Mouse (Mus musculus) thymus, adult 2 months (tissue): ENCODE measurements around the gene Pnpla2. TPM values are rescaled to one million over a fixed set of nuclear protein-coding genes. Genes with fewer than 3 reads are reported as not detected.

ENCODE experiments used
- DNase-seq: peaks from one replicate; pipeline ENCODE4 v3.0.0; 2021
- H3K27ac ChIP-seq: fragments of 200-500 bp; 2 replicates; pipeline ENCODE4 v1.5.1; 2012; ENCODE audit warnings: low read length, control low read depth; ENCODE audit not compliant: control insufficient read depth, insufficient read depth
- H3K27me3 ChIP-seq: fragments of 200-500 bp; 2 replicates; pipeline ENCODE4 v1.6.1; 2012; ENCODE audit warnings: mild to moderate bottlenecking, low read length, moderate library complexity, mixed read lengths; ENCODE audit not compliant: control insufficient read depth, insufficient read depth
- H3K36me3 ChIP-seq: fragments of 200-500 bp; 2 replicates; pipeline ENCODE4 v1.6.1; 2012; ENCODE audit warnings: mild to moderate bottlenecking, low read length, moderate library complexity; ENCODE audit not compliant: control insufficient read depth, insufficient read depth
- H3K4me1 ChIP-seq: fragments of 200-500 bp; replicated peaks from 2 replicates; pipeline ENCODE4 v1.6.1; 2012; ENCODE audit warnings: low read length; ENCODE audit not compliant: control insufficient read depth, insufficient read depth
- H3K4me3 ChIP-seq: fragments of 200-500 bp; 2 replicates; pipeline ENCODE4 v1.5.1; 2012; ENCODE audit warnings: mild to moderate bottlenecking, low read length, control low read depth, moderate library complexity; ENCODE audit not compliant: control insufficient read depth, insufficient read depth
- CTCF ChIP-seq: fragments of 200-500 bp; IDR thresholded peaks from 2 replicates; pipeline ENCODE4 v1.5.1; 2012; ENCODE audit warnings: mild to moderate bottlenecking, control low read depth, low read length, moderate library complexity, borderline replicate concordance; ENCODE audit not compliant: control insufficient read depth, poor library complexity, insufficient read depth; ENCODE audit errors: extremely low read depth
- POLR2A ChIP-seq: fragments of 200-500 bp; IDR thresholded peaks from 2 replicates; pipeline ENCODE4 v1.6.1; 2012; ENCODE audit warnings: mild to moderate bottlenecking, low read length, control low read depth, moderate library complexity; ENCODE audit not compliant: control insufficient read depth, poor library complexity, insufficient read depth; ENCODE audit errors: extremely low read depth
- WGBS: fragments of 180-500 bp; shearing (Covaris S2); methylation state at CpG from one replicate; pipeline ENCODE4 v1.1.7; 2018; 5-methylcytosine and 5-hydroxymethylcytosine counted together
- polyA plus RNA-seq: library from polyadenylated mRNA; depleted of rRNA; stranded (reverse); fragments of >200 nt; gene quantifications from 2 replicates; pipeline ENCODE4 v1.2.3, GENCODE M21; 2012

Gene Pnpla2
- polyA plus RNA-seq, 1 experiment: 256 TPM

DNA sequence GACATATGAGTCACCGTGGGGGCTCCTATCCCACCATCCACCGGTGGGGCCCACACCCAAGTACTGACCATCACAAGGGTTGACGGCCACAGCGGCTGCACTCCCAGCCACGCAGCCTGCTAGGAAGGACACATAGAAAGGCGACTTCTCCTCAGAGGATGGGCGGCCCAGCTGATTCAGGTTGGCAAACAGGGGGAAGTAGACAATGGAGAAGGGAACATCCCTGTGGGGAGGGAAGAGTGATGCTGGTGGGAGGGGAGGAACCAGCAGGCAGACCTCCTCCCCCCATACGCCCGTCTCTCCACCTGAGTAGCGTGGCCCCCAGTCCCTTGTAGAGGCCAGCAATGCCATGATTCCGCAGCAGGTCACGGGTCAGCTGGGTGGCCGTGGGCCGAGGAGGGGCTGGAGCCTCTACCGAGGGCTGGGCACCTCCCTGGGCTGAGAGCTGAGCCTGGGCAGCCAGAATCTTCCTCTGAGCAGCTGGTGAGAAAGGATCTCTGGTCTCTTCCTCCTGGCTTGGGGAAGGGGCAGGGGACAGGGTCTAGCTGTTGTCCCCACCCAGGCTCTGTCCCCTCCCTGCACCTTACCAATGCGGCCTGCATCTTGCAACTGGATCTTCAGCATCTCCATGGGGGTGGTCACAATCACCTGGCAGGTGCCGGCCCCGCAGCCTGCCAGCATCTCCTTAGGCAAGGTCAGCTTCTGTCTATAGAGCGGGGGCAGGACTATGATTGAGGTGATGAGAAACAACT is 23.4 kb upstream of the Pnpla2 start:
- Histone ChIP-seq H3K27me3 (no peaks in the 10 kb centered on the region), H3K27ac (no peak overlapping the region), H3K4me3 (no peak overlapping the region), H3K36me3 (no peaks in the 10 kb centered on the region), H3K4me1 (peaks cover 31% of the 10 kb centered on the region)
- no peak for DNase-seq
- TF ChIP-seq POLR2A (no peak), CTCF (no peak)
- WGBS: 98% methylated on average over 19 of the region's 19 CpGs

DNA sequence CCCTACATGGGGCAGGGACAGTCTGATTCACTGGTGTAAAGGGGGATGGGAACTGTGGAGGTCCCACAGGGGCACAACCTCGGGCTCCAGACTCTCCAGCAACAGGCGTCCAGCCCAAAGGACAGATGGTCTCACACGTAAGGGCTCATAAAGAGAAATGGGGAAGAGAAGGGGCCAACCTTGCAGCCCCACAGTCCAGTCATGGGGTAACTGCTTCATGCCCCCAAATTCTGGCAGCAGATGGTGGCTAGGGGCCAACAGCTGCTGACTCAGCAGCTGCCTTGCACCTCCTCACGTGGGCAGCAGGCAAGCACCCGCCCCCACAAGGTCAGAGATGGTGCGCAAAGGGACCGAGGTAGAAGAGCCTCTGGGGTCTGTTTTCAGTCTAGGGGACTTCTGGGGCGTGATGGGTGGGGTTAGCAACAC is 22.8 kb upstream of the Pnpla2 start:
- Histone ChIP-seq H3K27me3 (no peaks in the 10 kb centered on the region), H3K4me3 (no peak overlapping the region), H3K27ac (no peak overlapping the region), H3K4me1 (peaks cover 31% of the 10 kb centered on the region), H3K36me3 (no peaks in the 10 kb centered on the region)
- 83% methylated on average over 8 of the region's 8 CpGs for WGBS
- DNase-seq: no peak
- TF ChIP-seq CTCF (no peak), POLR2A (no peak)

- WGBS: 95% methylated on average over 6 of the region's 6 CpGs
- Histone ChIP-seq H3K27ac (no peak overlapping the region), H3K4me3 (no peak overlapping the region), H3K4me1 (peaks cover 32% of the 10 kb centered on the region), H3K27me3 (no peaks in the 10 kb centered on the region), H3K36me3 (no peaks in the 10 kb centered on the region)
- DNase-seq: no peak
- TF ChIP-seq CTCF (no peak), POLR2A (no peak)
These were observed 22.1 kb upstream of the Pnpla2 start for GRCm38 (mm10) chr7:141432741-141433516.

DNA sequence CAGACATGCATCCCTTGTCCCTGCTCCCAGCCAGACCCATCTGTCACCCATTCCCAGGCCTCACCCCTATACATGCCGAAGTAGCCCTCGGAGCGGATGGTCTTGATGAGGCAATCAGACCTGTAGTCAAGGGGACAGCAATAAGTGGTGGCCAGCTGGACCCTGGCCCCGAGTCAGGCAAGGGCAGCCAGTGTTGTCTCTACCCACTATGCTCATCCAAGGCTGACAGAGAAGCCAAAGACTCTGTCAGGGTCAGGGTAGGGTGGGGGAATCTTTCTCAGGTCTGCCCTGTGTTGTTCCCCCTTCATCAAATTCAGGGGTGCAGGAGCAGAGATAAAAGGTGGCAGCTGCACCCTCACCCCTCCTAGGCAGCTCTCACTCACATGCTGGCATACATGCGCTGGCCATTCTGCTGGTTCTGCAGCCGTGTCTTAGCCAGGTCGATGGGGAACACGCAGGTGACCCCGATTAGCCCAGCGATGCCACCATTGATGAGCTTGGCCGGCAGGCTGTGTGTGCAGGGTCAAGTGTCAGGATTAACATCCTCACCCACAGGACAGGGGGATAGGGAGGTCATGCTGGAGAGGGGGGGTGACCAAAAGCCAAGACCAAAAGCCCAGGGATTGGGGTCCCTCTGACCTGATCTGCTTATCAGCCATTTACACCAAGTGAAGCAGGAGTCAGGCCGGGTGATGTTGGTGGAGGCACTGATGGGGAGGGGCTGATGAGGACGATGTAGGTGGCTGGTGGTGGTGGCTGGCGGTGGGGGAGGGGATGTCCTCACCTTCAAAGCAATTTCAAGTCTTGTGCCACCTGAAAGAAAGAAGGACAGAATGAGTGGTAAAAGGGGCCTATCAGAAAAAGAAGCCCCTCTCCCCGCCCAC is 21.2 kb upstream of the Pnpla2 start:
- Histone ChIP-seq H3K36me3 (no peaks in the 10 kb centered on the region), H3K27ac (no peak overlapping the region), H3K27me3 (no peaks in the 10 kb centered on the region), H3K4me1 (peaks cover 32% of the 10 kb centered on the region), H3K4me3 (peak overlapping the region; percentile 44; the same call in 1 of the 2 replicates)
- WGBS: 93% methylated on average over 15 of the region's 15 CpGs
- no peak for TF ChIP-seq CTCF
- TF ChIP-seq POLR2A: no peak
- no peak for DNase-seq

DNA sequence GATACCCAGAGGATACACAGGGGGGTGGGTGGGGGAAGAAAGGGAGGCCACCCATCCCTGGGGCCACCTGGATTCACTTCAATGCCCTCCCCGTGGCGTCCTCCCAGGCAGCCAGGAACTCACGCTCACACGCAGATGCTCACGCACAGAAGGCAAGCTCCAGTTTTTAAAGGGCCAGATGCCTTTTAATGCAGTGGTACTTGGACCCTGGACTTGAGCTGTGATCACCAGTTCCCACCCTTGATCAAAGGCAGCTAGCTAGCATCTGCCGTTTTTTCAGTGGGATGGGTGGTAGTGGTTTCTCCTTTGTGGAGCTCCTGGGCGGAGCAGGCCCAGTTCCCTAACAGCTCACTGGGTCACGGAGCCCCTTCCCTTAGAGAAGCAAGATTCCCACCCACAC is 20.5 kb upstream of the Pnpla2 start:
- Histone ChIP-seq H3K36me3 (no peaks in the 10 kb centered on the region), H3K27ac (no peak overlapping the region), H3K4me3 (peak overlapping the region; percentile 44), H3K4me1 (peaks cover 32% of the 10 kb centered on the region), H3K27me3 (no peaks in the 10 kb centered on the region)
- TF ChIP-seq POLR2A: no peak
- no peak for TF ChIP-seq CTCF
- DNase-seq: no peak
- 25% methylated on average over 8 of the region's 8 CpGs for WGBS
